Comparison of ENCODE assay signal across 8 mouse cellular contexts in genomic region chr3:55461685-55462655, GRCm38 (mm10). TPM values are rescaled to one million over a fixed set of nuclear protein-coding genes. Genes with fewer than 3 reads are reported as not detected.
DNase-seq lines count a peak whose midpoint lies in the region; ATAC-seq and TF ChIP-seq lines count a peak whose summit lies in the region.

No protein-coding gene starts in this region.

- no peak overlapping the region for H3K27ac ChIP-seq in kidney, postnatal 0 days
- H3K27ac ChIP-seq in kidney, adult 2 months (ENCODE audit: insufficient read depth, low read depth, low read length): no peak overlapping the region
- peak overlapping the region; percentile 85 for H3K27ac ChIP-seq in embryonic facial prominence, embryonic 10.5 days (replicated peaks)
- H3K27ac ChIP-seq in hindbrain, embryonic 11.5 days (ENCODE audit: low read depth, low read length): peak overlapping the region; percentile 51; the same call in 1 of the 2 replicates

- peak; percentile 49; the same call in 1 of the 2 replicates for ATAC-seq in kidney, postnatal 0 days (replicated peaks; ENCODE audit: low FRiP score, low read depth)
- ATAC-seq in activated CD4-positive, CD25-positive, alpha-beta regulatory T cell, adult 4 months: peak; percentile 86
- ATAC-seq in hindbrain, embryonic 11.5 days (ENCODE audit: low FRiP score): peak; percentile 91

- H3K27me3 ChIP-seq in kidney, postnatal 0 days (ENCODE audit: insufficient read depth, low read length): no peaks in the 10 kb centered on the region
- no peaks in the 10 kb centered on the region for H3K27me3 ChIP-seq in kidney, adult 2 months (replicated peaks; ENCODE audit: control insufficient read depth, insufficient read depth, low read length)
- no peaks in the 10 kb centered on the region; the same call in 1 of the 2 replicates for H3K27me3 ChIP-seq in embryonic facial prominence, embryonic 10.5 days (replicated peaks; ENCODE audit: low read depth, poor library complexity, severe bottlenecking)
- no peaks in the 10 kb centered on the region for H3K27me3 ChIP-seq in hindbrain, embryonic 11.5 days (ENCODE audit: control insufficient read depth, insufficient read depth, low read length)

- TF ChIP-seq CTCF in kidney, postnatal 0 days (IDR thresholded peaks at IDR 0.05; ENCODE audit: low read depth): no peak
- TF ChIP-seq CTCF in kidney, adult 2 months (conservative IDR thresholded peaks at IDR 0.05; ENCODE audit: insufficient read depth, insufficient read length, low read depth, low read length): no peak

- H3K4me3 ChIP-seq in kidney, postnatal 0 days (replicated peaks; ENCODE audit: low read depth, low read length): peak overlapping the region; percentile 14; the same call in 1 of the 2 replicates
- H3K4me3 ChIP-seq in kidney, adult 2 months (ENCODE audit: insufficient read depth, low read depth, low read length): no peak overlapping the region
- H3K4me3 ChIP-seq in embryonic facial prominence, embryonic 10.5 days: peak overlapping the region; percentile 55
- peak overlapping the region; percentile 4; the same call in 1 of the 2 replicates for H3K4me3 ChIP-seq in hindbrain, embryonic 11.5 days (ENCODE audit: low read depth, low read length)

- peak; percentile 47 for DNase-seq in kidney, postnatal 0 days (ENCODE audit: low spot score)
- no peak for DNase-seq in kidney, adult 2 months
- peak; percentile 77 for DNase-seq in embryonic facial prominence, embryonic 10.5 days (ENCODE audit: low spot score)
- peak; percentile 77 for DNase-seq in hindbrain, embryonic 11.5 days (ENCODE audit: low spot score)
- peak; percentile 75 for DNase-seq in left cerebral cortex, postnatal 4 days
- DNase-seq in right cerebral cortex, adult 18-20 months: peak; percentile 97
- no peak for DNase-seq in gastrocnemius, postnatal 25 days

- no peak for TF ChIP-seq POLR2A in kidney, adult 2 months (IDR thresholded peaks at IDR 0.05; ENCODE audit: low read depth, low read length)

- intact Hi-C loops in left cerebral cortex, postnatal 4 days (cut with DNase I): loop anchor here (5.0 to 10.0 kb wide), 2 partner anchors 50 to 87 kb away; no protein-coding TSS in a partner anchor

- H3K9ac ChIP-seq in kidney, postnatal 0 days (ENCODE audit: low read depth, low read length): no peak overlapping the region
- peak overlapping the region; percentile 12; the same call in 1 of the 2 replicates for H3K9ac ChIP-seq in hindbrain, embryonic 11.5 days (ENCODE audit: low read depth, low read length)

- H3K36me3 ChIP-seq in kidney, postnatal 0 days (ENCODE audit: insufficient read depth, low read length): no peaks in the 10 kb centered on the region
- H3K36me3 ChIP-seq in kidney, adult 2 months (ENCODE audit: control insufficient read depth, insufficient read depth, low read length): no peaks in the 10 kb centered on the region
- no peaks in the 10 kb centered on the region for H3K36me3 ChIP-seq in embryonic facial prominence, embryonic 10.5 days (replicated peaks)
- H3K36me3 ChIP-seq in hindbrain, embryonic 11.5 days (ENCODE audit: control insufficient read depth, insufficient read depth, low read length): no peaks in the 10 kb centered on the region

- H3K4me1 ChIP-seq in kidney, postnatal 0 days (replicated peaks; ENCODE audit: insufficient read depth, low read length): no peaks in the 10 kb centered on the region
- no peaks in the 10 kb centered on the region for H3K4me1 ChIP-seq in kidney, adult 2 months (ENCODE audit: control insufficient read depth, insufficient read depth, low read length)
- peaks cover 26% of the 10 kb centered on the region for H3K4me1 ChIP-seq in embryonic facial prominence, embryonic 10.5 days
- H3K4me1 ChIP-seq in hindbrain, embryonic 11.5 days (replicated peaks; ENCODE audit: control insufficient read depth, insufficient read depth, low read length): no peaks in the 10 kb centered on the region; the same call in 1 of the 2 replicates

- H3K4me2 ChIP-seq in kidney, postnatal 0 days (ENCODE audit: low read length): peak overlapping the region; percentile 62
- H3K4me2 ChIP-seq in hindbrain, embryonic 11.5 days (replicated peaks; ENCODE audit: low read depth, low read length): peak overlapping the region; percentile 32

- 3% methylated on average over 17 of the region's 17 CpGs for WGBS in kidney, postnatal 0 days
- 5% methylated on average over 17 of the region's 17 CpGs for WGBS in kidney, adult 2 months
- WGBS in embryonic facial prominence, embryonic 10.5 days: under 1% methylated on average over 17 of the region's 17 CpGs
- 1% methylated on average over 17 of the region's 17 CpGs for WGBS in hindbrain, embryonic 11.5 days

- H3K9me3 ChIP-seq in kidney, postnatal 0 days (replicated peaks; ENCODE audit: low read length): no peaks in the 10 kb centered on the region
- no peaks in the 10 kb centered on the region for H3K9me3 ChIP-seq in embryonic facial prominence, embryonic 10.5 days
- no peaks in the 10 kb centered on the region for H3K9me3 ChIP-seq in hindbrain, embryonic 11.5 days (ENCODE audit: control insufficient read depth, low read length)

RNA-seq across cellular contexts. Expression of gene Gm21954, which starts 10.0 kb away (rescaled TPM):
- not detected in 2 replicates for polyA plus RNA-seq in kidney, postnatal 0 days (2015; fragmentation: Nextera tagmentation; extraction: Ambion mirVana)
- polyA plus RNA-seq in kidney, adult 2 months (2012; rRNA removed): not detected in 2 replicates
- polyA plus RNA-seq in activated CD4-positive, CD25-positive, alpha-beta regulatory T cell, adult 4 months (2017; shearing (Covaris generic)): not detected
- not detected in 2 replicates for polyA plus RNA-seq in embryonic facial prominence, embryonic 10.5 days (2016; fragmentation: Nextera tagmentation; extraction: Ambion mirVana)
- polyA plus RNA-seq in hindbrain, embryonic 11.5 days (2014; fragmentation: Nextera tagmentation; extraction: Ambion mirVana): not detected in 2 replicates
- not detected for total RNA-seq in left cerebral cortex, postnatal 4 days (2021)
- not detected for total RNA-seq in gastrocnemius, postnatal 25 days (2021)

Comparison
In these comparisons a context has a peak if more than half of its experiments do, and no peak if none do; other contexts are left out.
1. DNase-seq: peak in kidney, postnatal 0 days (single experiment), embryonic facial prominence, embryonic 10.5 days (single experiment), hindbrain, embryonic 11.5 days (single experiment), left cerebral cortex, postnatal 4 days (single experiment) and right cerebral cortex, adult 18-20 months (single experiment); none in kidney, adult 2 months (single experiment) and gastrocnemius, postnatal 25 days (single experiment).
2. H3K27ac ChIP-seq: peak in embryonic facial prominence, embryonic 10.5 days (single experiment) and hindbrain, embryonic 11.5 days (single experiment); none in kidney, postnatal 0 days (single experiment) and kidney, adult 2 months (single experiment).
3. Peak in every context shown above with its lines, with median percentiles within 50 percentile points of each other: ATAC-seq.